Mouse (Mus musculus): ENCODE results near the gene Cc2d2b.

Cc2d2b gene

DNA sequence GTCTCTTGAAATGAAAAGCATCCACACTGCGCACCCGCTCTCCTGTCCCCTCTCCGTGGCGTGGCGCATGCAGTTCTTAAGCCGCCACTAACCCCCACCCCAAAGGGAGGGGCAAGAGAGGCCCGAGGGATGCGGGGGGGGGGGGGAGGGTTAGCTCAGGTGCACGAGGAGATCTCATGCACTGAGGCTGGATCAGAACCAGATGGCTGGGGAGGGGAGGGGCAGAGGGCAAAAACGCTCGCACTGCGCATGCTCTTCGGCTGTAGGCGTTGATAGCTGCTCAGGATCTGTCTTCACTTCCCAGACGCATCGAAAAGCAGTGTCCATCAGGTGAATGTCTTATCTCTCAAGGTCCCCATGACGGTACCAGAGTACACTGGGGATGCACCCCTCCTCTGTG lies at the start of gene Cc2d2b:
TSS of gene Cc2d2b (plus strand) at position 195 of the 400 bp plus-strand sequence.
- DNase-seq, result no peak

DNA sequence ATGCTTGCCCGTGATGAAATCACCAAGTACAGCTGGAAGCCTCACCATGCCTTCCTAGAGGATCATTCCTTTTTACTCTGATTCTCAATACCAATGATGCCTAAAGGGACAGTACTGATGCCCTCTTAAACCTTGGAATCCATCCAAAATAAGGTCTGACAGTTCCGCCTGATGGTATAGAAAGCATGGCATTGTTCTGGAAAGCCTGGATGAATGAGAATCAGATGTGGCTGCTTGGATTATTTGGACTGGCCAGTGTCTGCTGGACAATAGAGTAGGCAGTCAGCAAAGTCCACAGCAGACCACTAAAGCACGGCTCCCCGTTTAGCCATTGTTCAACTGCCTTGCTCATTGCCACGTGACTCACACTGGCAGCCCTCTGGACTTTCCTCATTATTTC lies 48.7 kb upstream of the Cc2d2b start:
- DNase-seq, result no peak

DNA sequence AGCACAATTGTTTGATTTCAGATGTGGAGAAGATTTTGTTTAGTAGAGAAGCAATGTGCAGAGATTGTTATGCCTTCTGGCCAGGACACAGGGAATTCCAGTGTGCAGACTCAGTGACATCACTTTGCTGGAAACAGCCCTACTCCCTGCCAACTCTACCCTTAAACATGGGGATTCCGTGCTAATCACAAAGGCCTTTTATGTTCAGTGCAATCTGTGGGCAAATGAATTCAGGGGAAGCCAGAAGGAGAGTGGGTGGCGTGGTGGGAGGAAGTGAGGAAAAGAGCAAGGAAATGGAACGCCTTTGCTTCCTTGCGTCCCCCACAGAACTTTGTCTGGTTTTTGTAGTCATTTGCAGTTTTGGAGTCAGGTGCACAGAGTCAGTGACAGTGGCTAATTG lies 46.1 kb upstream of the Cc2d2b start:
- DNase-seq, result no peak

DNA sequence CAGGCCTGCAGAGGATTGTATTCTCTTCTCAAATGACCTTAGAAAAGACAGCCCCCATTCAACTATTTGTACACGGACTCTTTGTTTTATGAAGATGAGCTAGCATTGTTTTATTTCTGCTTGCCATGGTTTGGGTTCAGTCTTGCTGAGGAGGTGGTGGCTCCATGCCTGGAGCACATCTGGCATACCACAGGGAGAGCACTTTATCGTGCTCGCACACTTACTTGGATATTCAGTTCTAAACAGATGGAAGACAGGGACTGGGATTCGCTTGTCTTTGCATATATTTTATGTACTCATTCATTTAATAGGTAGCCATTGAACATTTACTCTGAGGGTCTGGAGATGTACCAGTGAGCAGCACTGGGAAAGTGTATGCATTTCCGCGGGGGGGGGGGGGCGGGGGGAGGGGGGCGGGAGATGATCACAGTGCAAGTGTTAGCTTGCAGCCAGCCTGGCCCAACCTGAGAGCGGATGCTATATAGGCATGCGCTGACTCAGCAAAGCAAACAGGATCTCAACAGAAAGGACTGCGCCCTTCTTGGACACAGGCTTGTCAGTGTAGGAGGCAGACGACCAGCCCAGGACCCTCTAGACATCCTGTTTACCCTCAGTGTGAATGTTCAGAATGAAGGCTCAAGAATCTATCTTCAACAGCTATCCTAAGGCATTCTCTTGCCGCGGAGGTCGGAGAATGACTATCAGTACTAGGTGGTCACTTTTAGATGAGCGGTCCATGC lies 35.5 kb upstream of the Cc2d2b start:
- DNase-seq, result no peak

DNA sequence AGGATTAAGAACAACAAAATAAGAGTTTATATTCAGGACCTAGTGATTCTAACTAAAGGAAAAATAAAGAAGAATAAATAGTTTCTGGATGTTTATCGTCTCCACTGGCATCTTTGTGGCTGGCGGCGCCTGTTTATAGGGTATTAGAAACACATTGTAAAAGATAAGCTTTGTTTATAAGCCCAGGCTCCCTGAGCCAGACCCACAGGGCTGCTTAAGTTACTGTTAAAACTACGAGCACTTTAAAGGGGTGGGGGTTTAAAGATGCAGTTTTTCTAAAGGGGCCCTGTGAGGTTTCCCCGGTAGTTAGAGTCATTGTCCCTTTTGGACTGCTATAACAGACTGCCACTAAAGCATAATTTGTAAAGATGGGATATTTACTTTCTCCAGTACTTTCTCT lies 33.9 kb upstream of the Cc2d2b start:
- no peak for DNase-seq

DNA sequence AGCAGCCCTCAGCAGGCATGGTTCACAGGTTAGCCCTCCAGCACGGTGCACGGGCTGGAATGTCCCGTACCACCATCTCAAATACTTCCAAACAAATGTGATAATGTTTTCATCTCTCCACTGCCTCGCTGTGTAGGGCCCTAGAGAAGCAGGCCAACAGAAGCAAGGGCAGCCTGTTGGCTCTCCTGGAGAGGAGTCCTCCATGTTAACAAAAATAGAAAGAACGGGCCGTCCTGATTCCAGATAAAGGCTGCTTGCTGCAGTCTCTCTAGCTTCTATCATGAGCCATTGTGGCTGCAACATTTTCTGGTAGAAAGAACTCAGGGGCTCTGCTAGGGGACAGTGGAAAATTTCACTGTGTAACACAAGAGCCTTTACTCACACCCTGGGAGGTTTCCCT lies 31.6 kb upstream of the Cc2d2b start:
- no peak for DNase-seq

DNA sequence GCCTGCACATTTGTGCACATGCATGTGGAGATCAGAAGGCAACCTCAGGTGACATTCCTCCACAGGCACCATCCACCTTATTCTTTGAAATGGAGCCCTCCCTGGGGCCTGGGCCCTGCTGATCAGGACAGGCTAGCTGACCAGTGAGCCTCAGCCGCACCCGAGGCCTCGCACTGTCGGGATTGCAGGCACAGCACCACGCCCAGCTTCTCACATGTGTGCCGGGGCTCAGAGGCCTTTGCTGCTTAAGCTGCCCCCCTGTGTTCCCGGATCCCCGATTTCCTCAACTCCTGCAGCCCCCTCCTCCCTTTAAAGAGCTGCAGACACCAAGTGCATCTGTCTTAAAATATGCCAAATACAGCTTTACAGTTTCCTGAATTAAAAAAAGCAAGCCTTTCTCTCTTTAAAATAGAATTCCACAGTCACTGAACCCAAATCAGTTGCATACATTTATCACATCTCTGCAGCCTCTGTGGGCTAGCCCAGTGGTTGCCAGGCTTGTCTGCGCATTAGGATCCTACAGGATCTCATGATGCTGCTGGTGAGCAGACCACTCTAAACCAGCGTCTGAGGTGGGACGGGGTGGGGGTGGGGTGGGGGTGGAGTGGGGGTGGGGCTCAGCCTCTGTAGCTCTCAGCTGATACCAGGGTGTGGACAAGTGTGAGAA lies 29.0 kb upstream of the Cc2d2b start:
- DNase-seq, result no peak

DNA sequence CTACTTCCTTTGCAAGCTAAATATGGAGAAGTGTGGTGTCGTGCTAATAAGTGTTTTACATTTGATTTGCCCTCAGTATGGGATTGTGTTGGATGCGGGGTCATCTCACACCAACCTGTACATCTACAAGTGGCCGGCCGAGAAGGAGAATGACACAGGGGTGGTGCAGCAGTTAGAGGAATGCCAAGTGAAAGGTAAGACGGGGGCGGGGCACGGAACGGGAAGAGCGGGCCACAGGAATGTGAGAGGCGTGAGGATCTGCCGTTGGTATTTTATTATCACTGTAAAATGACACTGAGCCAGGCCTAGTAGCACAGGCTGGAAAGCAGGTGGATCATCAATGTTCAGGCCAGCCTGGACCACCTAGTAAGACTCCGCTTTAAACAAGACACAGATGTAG lies 28.2 kb upstream of the Cc2d2b start:
- no peak for DNase-seq

DNA sequence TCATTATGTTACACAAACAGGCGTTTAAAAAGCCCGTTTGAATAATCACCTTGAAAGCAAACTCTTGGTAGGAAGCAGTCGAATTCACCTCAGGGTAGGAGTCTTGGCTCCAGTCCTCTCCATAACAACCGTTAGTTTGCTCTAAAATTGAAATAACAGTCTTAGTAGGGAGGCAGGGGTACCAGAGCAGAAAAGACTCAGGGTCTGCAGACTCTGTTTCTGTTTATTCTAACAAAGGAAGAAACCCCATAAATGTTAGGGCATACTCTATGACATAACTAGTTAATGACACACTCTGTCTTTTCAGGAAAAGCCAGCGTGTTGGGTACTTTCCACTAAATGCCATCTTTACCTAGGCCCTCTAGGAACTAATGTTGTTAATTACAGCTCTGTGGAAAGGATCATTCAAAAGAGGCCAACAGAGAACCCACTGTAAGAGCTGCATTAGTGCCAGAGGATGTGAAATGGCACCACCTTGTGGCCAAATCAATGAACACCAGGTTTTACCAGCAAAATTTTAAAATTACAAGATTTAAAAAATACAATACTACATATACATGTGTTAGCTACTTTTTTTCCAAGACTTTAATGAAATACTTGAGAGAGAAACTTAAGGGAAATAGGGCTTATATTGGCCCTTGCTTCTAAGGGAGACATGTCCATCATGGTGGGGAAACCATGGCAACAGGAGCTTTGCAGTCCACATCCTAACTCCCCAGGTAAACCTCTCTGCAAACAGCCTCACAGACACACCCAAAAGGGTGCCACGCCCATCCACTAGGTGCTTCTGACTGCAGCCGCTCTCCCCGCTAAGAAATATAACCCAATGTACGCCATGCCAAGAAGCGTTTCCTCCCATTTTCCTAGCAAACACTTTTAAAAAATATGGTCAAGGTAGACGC lies 26.2 kb upstream of the Cc2d2b start:
- no peak for DNase-seq

DNA sequence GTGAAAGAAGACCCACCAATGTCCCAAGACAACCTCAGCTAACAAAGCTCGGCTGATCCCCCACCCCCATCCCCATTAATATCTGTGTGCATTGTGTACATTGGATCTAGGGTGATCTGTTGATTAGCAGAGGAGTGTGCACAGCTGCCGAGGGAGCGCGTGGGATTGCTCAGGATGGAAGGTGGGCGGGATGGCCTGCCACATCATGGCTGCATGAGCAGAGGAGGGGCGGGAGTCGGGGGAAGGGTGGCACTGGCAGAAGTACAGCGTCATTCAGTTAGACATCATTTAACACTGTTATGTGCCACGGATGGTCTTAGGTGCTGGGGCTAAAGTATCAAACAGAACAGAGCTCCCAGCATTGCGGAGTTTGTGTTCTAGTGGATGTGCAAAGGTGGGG lies 25.0 kb upstream of the Cc2d2b start:
- no peak for DNase-seq

DNA sequence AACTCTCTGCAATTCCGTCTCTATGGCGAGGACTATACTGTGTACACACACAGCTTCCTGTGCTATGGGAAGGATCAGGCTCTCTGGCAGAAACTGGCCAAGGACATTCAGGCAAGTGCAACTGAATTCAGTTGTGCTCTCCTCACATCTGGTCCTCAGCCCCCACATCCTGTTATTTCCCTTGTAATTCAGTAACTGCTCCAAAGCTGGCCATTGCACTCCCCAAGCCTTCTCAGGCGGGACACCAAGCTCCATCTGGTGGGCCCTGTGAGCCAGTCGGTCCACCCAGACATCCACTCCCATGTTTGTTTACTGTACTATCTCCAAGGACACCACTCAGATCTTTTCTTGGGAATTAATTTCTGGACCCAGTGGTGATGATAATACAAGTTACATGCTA lies 22.4 kb upstream of the Cc2d2b start:
- DNase-seq, result no peak

DNA sequence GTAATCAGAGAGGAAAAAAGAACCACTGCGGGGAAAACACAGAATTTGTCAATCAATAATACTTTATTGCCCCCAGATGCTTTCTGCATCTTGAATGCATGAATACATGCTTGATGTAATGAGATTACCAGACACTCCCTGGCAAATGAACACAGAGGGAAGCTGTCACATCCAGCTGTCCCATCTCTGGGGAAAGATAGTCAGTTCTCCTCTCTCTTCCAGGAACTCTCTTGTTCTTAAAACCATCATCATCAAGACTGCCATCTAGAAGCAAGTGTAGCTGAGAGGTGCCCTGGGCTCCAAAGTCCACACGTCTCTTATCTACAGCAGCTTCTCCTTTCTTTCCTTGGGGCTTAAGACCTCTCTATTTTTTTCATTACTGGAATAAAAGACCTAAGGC lies 21.9 kb upstream of the Cc2d2b start:
- no peak for DNase-seq

DNA sequence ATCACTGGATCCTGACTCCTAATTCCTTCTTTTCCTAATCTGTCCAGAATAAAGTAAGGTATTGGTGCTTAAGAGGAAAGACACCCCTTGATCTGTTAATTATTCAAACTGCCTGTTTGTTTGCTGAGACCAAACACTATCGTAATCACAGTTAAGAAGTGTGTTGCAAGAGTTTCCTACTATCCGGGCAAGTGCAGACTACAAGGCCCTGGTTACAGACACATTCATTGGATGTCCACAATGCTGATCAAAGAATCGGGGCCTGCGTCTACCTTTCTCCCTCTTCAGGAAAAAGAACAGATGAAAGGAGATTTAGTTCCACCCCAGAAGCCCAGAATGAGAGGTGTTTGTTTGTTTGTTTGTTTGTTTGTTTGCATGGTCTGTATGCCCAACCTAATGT lies 20.3 kb upstream of the Cc2d2b start:
- DNase-seq, result no peak

DNA sequence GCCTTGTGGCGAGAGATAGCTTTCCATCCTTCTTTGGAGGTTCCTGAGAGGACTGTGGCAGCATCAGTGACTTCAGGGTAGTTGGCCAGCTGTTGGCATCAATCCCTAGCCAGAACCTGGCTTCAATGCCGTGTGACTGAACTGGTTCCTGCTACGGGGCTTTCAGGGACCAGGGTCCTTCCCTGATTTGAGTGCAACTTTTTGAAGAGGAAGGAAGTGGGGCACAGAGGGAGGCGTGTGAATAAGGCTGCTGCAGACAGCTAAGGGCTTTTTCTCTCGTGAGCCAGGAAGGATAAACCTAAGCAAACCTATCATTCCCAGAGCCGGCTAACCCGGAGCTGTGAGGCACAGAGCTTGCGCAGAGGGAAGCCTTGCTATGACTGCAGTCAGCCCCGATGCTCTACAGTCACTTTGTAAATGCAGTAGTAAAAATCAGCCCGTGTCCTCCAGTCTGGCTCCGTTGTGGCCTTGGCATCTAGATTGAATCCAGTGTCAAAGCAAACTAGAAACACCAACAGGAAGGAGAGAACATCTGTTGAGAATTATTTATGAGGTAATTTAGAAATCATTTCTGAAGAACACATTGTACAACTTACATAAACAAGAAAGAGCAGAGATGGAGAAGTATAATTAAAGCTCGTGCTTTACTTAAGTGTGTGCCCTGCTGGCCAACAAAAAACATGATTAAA lies 19.7 kb upstream of the Cc2d2b start:
- no peak for DNase-seq

DNA sequence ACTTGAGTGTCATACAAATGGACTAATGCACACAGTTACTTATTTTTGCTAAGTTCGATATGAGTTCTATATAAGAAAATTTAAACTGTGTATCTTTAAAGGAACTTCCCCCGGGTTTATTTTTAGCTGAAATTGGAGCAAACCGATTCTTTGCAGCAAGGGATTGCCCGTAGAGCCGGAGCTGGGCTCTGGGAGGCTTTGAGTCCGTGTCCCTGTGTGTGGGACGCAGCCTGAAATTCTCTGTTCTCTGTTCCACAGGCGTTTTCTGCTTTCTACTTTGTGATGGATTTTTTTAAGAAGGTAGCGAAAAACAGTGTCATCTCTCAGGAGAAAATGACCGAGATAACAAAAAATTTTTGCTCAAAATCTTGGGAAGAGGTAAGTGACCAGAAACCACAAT lies 15.1 kb upstream of the Cc2d2b start:
- DNase-seq, result no peak

DNA sequence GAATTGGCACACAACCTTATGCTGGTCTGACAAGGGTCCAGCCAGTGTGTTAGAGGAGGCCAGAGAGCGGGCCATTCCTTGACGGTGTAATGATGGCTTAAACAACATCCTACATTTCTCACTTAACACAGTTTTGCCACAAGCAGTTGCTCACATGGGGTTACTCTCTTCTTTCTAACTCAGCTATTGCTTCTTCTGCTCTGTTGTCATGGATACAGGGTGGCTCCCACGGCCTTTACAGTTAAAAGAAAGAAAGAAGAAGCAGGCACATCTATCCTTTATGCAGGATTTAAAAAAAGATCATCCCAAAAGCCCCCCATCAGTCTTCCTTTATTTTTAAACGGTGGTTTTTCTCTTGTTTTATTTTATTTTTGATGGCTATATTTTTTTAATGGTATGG lies 14.7 kb upstream of the Cc2d2b start:
- DNase-seq, result no peak

DNA sequence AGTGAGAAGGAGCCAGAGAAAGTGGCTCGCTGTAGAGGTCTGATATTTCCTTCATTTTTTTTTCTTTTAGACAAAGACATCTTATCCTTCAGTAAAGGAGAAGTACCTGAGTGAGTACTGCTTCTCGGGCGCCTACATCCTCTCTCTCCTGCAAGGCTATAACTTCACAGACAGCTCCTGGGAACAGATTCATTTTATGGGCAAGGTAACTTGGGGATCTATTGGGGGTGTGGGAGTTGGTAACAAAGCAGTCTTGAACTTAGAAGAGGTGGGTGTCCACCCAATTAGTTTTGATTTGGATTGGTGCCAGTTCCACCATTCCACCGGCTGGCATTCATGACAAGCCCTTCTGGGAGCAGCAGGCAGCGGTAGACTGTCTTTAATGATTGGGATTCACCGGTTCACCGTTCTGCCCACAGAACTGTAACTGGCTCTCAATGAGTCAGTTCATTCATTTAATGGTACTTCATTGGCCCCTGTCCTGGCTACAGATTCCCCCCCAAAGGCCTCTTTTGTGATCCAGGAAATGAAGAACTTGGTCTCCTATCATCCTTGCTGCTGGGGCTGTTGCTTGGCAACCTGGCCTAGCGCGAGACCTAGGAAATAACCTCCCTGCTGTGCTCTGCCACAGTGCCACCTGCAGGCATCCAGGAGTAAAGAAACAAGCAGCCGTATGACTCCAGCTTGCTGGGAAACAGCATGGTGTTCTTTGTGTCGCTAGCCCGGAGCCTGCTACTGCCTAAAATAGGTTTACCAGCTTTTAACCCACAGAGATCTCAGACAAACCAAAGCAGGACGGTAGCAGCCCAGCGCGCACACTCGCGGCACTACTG lies 11.7 kb upstream of the Cc2d2b start:
- peak; percentile 30 for DNase-seq

DNA sequence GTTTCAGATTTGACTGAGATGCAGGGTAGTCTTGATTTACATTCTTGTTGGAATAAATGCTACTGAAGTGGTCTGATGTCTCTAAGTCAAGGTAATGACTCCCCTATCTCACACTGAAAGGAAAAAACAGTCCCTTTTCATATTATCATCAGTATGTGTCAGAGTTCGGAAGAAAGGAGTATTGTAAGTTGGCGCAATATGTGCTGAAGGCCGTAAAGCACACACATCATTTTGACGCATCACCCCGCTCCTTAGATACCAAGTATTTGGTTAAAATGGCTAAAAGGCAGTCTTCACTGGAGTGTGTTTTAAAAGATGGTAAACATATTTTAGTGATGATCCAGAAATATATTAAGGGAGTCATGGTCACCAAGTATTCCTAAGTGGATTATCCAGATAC lies 10.9 kb upstream of the Cc2d2b start:
- DNase-seq, result no peak

DNA sequence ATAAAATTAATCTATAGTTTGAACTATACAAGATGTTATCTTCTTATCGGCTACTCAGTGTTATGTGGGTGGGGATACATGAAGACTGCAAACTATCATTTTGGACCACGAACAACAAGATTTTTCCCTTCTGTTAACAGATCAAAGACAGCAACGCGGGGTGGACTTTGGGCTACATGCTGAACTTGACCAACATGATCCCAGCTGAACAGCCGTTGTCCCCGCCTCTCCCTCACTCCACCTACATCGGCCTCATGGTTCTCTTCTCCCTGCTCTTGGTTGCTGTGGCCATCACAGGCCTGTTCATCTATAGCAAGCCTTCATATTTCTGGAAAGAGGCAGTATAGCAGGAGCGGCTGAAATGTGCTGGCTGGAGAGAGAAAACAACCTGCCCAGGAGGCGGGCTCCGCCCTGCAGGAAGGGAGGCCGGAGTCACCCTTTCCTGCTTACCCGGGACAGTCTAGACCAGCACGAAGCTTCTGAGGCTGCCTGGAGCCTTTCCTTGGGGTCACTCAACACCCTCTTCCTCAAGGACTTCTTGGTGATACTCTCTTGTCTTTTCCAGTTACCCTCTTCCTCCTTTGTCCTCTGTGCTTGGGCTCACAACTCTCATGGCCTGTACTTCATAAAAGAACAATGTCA lies 9.7 kb upstream of the Cc2d2b start:
- DNase-seq, result no peak

DNA sequence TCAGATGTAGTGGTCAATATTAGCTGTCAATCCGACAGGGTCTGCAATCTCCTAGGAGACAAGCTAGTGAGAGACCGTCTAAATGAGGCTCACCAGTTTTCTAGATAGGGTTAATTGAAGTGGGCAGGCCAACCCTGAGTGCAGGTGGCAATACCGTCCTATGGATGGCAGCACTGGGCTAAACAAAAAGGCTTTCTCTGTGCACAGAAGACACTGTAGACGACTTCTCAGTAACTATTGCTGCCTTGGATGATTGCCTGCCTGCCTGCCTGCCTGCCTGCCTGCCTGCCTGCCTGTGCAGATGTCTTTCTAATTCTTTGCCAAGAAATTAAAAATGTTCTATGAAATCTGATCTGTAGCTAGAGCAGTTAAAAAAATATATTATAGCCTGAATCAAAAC lies 1.9 kb upstream of the Cc2d2b start:
- DNase-seq, result no peak

DNA sequence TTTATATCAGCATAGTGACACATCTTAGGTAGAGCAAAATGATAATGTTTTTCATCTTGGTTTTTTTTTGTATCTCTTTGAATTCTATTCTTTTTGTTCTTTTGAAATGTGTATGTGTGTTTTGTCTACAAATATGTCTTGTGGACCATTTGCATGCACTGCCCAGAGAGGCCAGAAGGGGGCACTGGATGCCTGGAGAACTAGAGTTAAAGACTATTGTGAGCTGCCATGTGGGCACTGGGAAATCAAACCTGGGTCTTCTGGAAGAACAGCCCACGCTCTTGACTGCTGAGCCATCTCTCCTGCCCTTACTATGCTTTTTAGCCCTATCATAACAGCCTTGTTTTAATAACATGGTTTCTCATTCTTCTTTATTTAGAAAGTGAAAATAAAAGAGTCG lies 5.8 kb downstream of the Cc2d2b start:
- DNase-seq, result no peak

DNA sequence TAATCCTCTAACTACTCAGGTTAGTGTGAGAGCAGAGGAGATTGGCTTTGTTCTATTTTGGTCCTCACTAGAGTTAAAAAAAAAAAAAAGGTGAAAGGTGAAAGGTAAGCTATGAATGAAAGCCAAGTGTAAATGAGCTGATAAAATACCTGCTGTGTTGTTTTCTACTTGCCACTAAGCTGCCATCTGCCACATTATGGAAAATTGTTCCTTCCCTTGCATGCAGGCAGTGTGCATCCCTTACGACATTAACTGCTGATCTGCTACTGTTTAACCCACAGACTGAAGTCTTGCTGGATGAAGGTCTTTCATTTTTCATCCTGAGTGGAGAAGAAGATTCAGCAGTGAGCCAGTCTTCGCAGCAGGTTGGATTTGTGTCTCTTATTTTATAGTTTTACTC lies 11.5 kb downstream of the Cc2d2b start:
- no peak for DNase-seq

Measured in kidney, adult 11 months (tissue).